Mouse (Mus musculus) spleen, postnatal 14 days (tissue): ENCODE measurements around the gene Tulp2.

ENCODE experiments used
- DNase-seq, 2 experiments: peaks; one replicate each; pipeline ENCODE4 v3.0.0; 2021 to 2022; ENCODE audit warnings: low spot score in 2 of 2

Tulp2 gene

GRCm38 (mm10) chr7:45553990-45554389, 72.3 kb downstream of the Tulp2 start:
- no peak for DNase-seq

DNA sequence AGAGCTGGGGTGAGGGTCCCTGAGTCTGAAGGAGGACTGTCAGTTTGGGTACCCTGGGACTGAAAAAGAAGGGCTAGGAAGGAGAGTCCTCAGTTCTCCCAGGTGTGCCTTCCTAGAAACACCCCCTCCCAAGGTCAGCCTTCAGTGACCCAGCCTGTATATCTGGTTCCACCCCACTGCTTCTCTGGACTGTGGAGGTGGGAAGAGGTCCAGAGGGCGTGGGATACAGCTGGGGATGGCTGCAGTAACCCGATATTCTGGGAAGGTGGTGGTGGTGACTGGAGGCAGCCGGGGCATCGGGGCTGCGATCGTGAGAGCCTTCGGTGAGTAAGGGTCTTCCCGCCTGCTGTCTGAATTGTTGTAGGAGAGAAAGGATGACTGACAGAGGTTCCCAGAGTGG, 73.1 kb downstream of the Tulp2 start, which contains the start of gene Hsd17b14:
Gene Hsd17b14 (plus strand): TSS at position 150 of the 400 bp plus-strand sequence.
- no peak for DNase-seq

GRCm38 (mm10) chr7:45555787-45556186, 74.1 kb downstream of the Tulp2 start:
- peak; percentile 65 to 79 for DNase-seq

DNA sequence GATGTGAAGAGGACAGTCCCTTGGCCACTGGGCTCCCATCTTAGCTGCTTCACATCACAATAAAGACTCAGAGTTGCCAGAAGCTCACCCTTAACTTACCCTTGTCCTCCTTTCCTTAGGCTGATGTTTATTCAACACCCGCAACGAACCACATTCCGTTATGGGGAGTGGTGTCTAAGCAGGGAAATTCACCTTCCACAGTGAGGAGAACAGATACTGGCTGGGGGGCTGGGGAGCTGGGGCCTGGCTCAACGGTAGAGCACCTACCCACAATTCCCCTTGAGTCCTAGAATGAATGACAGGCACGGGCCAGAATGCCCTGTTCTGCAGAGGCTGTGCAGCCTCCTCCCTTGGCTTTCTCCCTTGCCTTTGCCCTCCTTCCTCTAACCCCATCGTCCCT, 77.2 kb downstream of the Tulp2 start:
- DNase-seq, result no peak

GRCm38 (mm10) chr7:45560241-45560640, 78.6 kb downstream of the Tulp2 start:
- no peak for DNase-seq

DNA sequence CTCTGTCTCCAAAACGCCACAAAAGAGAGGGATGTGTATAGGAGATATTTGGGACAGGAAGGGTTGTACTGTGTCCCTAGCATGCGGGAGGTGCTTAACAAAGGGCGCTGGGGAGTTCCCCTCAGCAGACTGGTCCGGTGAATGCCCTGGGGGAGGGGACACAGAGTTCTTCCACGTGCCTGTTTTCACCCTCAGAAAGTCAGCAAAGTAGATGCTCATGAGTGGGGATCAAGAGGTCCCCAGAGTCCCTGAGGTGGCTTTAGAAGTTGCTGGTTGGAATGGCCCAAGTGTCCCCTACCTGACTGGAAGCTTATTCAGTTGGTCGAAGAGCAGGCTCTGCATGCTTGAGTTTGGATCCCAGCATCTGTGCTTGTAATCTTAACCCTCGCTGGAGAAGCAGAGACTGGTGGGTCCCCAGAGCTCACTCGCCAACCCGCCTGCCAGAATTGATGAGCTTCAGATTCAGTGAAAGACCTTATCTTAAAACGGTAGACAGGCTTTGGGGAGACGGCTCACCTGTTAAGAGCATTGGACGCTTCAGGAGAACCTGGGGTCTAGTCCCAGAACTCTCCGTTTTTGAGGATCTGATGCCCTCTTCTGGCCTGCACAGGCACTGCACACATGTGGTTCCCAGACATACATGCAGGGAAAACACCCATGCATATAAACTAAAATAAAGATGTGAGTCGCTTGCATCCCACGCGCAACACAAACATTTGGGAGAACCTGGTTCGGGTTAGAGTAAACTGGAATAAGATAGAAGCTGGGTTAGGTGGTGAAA, 79.4 kb downstream of the Tulp2 start:
- peak; percentile 59 to 78 for DNase-seq

DNA sequence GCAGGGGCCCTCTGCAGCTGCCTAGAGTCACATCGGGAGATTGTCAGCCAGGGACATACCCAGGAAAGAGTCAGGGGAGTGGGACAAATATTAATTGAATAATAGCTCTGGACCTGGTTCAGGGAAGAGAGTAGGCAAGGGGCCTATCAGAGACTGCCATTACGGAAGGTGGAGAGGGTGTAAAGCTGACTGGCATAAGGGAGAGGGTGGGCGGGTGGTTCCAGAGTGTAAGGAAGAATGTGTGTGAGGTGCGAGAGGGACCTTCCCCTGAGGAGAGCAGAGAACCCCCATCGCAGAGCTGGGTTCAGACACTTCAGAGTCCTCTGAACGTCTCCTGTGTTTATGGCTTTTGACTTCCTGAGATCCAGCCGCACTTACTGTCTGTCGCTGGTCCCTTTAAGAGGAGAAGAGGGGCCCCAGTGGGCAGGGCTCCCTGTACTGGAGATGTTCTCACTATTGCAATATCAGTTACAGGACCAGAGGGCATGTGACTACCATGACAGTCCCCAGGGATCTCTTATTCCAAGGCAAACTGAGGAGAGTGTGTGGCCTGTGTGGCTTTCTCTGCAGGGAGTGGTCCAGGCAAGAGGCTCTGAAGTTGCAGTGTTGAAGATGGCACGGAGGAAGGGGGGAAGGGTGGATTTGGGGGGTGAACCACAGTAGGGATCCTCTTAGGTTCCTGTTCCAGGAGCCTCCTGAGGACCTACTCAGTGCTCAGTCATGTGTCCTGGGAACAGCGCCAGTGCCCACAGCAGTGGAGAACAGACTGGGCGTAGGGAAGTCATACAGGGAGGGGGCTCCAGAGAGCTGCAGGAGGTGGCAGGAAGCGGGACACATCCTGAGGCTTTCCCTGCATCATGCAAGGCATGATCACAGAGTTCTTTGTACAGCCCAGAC, 80.2 kb downstream of the Tulp2 start:
- DNase-seq, result no peak

DNA sequence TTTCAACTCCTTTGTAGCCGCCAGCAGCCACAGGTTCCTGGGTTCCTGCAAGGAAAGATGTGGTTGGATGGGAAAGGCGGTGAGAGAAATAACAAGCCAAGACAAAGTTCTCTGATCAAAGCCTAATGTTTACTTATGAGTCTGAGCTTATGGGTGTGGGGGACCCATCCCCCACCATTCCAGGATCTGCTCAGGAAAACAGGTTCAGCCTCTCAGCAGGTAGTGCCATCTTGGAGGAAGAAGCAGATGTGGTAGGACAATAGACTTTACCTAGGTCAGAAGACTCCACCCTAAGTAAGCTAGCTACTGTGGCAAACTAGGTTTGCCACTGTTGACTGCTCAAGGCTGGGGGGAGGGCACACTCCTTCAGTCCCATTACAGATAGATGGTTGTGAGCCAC, 83.1 kb downstream of the Tulp2 start:
- no peak for DNase-seq

DNA sequence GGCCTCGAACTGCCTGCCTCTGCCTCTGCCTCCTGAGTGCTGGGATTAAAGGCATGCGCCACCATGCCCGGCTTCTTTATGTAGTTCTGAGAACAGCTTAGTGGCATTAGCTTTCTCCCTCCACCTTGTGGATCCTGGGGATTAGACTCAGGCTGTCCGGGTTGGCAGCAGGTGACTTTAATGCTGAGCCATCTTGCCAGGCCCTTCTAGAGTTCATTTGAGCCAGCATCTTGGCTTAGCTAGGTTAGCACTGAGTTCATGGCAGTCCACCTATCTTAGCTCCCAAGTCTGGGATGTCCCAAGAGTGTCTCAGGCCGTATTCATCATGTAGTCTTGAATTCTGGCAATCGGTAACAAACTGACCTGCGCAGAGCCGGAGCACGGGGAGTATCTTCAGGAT, 83.8 kb downstream of the Tulp2 start:
- DNase-seq, result no peak

DNA sequence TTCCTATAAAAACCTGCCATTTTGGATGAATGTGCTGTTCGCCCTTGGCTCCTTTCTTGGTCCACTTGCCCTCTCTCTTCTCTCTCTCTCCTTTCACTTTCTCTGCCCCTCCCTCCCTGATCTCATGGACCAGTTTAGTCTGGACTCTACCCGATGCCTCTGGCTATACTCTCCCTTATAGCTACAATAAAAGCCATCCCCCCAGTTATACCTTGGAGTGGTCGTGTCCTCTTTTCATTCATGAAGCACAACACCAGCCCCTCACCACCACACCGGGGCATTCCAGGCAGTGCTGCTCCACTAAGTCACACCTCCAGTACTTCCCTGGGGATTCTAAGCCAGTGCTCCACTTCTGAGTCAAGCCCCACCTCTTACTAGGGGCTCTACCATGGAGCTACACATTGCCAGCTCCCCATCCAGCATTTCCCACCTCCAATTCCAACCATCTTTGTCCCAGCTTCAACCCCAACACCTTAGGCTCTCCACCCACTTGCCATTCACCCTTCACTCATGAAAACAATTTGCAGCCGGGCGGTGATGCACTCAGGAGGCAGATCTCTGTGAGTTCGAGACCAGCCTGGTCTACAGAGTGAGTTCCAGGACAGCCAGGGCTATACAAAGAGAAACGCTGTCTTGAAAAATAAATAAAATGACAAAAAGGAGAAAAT, 85.6 kb downstream of the Tulp2 start:
- DNase-seq, result no peak

GRCm38 (mm10) chr7:45567780-45568516, 86.3 kb downstream of the Tulp2 start:
- peak; percentile 78 to 80 for DNase-seq

DNA sequence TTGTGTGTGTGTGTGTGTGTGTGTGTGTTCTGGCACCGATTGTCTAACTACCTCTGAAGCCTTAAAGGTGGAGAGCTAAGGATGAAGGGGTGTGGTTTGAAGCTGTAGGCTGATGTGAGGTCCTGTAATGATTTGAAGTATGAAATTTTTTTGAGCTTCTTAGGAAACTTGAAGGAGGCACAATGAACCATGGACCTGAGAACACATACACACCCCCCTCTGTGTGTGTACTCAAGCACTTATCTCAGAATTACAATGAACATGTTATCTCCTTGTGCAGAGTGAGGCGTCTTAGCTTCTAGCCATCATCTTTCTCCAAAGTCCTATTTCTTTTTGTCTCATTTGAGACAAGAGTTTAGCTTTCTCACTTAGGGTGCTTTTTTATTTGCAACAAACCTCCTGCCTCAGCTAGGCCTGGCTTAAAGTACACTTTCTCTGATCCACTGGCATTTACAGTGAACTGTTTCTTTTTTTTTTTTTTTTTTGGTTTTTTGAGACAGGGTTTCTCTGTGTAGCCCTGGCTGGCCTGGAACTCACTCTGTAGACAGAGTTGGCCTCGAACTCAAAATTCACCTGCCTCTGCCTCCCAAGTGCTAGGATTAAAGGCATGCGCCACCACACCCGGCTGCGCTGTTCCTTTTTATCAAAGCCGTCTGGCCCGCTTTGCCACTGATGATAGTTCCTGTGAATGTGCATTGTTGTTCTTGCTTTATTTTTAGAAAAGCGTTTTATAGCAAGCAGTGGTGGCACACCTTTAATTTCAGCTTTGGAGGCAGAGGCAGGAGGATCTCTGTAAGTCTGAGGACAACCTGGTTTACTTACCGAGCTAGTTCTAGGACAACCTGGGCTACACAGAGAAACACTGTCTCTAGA, 87.2 kb downstream of the Tulp2 start:
- DNase-seq, result no peak

DNA sequence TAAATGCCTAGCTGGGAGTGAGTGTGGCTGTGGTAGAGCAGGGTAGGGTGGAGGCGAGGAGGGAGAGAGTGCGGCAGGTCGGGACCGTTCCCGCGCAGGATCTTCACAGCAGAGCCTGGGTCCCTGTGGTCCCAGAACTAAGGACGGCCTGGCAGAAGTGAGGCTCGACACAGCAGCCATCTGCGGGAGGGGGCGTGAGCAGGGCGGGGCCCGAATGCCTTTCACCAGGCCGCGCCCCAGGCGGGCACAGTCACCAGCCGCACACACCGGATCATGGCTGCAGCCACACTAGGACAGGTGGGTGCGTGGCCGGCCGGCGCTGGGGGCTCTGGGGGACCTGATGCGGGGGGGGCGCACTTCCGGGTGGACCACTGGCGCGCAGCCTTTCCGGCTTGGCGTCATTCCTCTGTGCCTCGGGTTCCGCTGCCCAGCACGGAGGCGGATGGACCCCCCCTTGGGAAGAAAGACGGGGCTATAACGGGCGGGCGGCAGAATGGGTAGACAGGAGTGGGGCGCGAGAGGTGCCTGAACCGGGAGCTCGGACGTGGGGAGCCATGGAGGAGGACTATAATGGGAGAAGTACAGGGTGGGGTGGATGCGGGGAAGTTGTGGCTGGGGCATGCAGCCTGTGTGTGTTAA, 88.5 kb downstream of the Tulp2 start, which contains the start of gene Bcat2:
Gene Bcat2 (plus strand): TSS at position 51 of the 639 bp plus-strand sequence.
- DNase-seq, result peak; percentile 57 to 72

DNA sequence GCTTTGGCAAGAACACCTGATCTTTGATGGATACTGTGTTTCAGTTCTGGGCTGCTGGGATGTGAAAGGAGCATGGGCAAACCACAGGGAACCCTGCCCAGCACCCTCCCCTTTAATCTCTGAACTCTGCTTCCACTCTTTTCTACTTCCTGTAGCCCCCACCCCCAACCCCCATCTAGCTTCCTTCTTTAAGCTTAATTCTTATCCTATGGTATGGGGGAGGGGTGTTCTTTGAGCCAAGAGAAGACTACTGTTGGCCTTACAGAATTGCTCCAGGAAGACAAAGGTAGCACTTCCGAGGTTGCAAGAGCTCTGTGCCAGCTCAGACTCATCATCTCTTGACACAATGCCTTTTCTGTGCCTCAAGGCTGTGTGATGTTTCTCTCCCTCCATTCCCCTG, 90.3 kb downstream of the Tulp2 start:
- no peak for DNase-seq
